Mouse (Mus musculus) ovary, postnatal 10 days (tissue): Measurements from ENCODE around the gene Lrrc45.
A peak's percentile ranks its signal among the peaks of the same experiment; 100 is the strongest.
"Not testable (repeated sequence)": the region's sequence is repeated elsewhere in the genome, so short reads cannot be mapped to it uniquely, and the experiment has no call there.

Experiments used
- DNase-seq: peaks from one replicate; pipeline ENCODE4 v3.0.0; 2022; ENCODE audit warnings: low spot score

Lrrc45 gene

DNA sequence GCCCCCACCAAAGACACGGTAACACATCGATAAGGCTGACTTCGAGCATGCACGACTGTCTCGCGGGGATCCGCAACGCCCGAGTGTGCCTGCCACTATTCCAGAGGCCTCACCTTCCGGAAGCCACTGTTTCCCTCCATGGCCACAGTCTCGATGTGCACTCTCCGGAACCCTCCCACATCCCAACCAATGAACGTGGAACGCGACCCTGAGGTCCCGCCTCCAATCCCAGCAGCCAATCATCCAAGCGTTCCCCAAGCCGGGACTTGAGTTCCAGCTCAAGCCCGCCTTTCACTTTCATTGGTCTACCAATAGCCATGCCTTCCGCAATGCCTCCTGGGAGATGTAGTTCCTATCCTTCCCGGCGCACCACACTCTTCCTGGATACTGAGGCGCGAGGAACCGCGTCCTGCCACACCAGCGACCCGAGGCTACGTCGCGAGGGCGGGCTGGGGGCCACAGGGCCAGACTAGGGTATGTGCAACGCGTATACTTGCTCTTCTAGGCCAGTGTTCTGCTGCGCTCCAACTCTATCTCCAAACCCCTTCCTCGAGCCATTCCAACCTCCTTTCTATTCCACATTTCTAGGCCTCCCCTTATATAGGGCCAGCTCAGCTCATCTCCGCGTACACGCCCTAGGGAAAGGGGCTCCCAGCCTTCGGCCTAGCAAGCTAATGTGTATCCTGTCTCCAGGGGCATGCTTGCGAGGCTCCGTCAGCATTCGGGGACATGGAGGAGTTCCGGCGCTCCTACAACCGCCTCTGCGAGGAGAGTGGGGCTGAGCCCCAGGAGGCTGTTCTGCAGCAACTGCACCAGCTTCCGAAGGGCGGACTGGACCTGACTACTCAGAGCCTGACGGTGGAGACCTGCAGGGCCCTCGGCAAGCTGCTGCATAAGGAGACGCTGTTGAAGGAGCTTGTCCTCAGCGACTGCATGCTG is at the start of gene Lrrc45, which contains the start of gene Cenpx:
TSS of gene Lrrc45 (plus strand) at position 346 of the 939 bp plus-strand sequence.
TSS of gene Cenpx (minus strand) at position 159 of the 939 bp plus-strand sequence.
- peak; percentile 87 for DNase-seq

DNA sequence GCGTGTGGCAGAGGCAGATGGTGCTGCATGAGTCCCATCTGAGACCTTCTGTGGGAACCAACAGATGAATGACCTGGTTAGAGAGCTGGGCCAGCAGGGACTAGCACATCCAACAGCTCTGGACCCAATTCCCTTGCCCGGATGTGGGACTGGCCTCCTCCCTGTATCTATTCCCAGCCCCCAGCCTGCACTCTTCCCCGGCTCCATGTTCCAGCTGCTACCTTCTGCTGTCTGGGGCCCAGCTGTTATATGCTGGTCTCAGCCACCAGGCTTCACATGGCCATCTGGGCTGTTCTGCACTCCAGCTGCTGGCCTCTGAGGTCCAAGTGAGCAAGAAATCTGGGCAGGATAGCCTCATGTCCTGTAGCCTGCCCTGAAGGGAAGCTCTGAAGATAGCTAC is 48.3 kb upstream of the Lrrc45 start:
- DNase-seq, result no peak

DNA sequence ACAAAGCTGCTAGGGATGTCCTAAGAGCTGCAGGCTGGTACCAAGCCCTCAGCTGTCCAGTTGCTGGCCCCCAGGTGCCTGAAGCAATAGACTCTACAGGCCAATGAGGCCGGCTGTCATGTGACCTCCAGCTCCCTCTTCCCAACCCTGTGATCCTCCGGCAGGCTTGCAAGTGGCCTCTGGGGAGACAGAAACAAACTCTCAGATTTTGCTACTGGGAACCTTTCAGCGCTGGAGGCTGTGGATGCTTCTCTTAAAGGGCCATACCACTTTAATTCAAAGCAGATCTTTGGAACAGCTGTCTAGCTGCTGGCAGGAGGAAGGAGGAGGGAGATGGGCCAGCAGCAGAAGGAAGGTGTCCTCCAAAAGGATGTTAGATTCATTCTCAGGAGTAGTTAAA is 47.1 kb upstream of the Lrrc45 start:
- no peak for DNase-seq

DNA sequence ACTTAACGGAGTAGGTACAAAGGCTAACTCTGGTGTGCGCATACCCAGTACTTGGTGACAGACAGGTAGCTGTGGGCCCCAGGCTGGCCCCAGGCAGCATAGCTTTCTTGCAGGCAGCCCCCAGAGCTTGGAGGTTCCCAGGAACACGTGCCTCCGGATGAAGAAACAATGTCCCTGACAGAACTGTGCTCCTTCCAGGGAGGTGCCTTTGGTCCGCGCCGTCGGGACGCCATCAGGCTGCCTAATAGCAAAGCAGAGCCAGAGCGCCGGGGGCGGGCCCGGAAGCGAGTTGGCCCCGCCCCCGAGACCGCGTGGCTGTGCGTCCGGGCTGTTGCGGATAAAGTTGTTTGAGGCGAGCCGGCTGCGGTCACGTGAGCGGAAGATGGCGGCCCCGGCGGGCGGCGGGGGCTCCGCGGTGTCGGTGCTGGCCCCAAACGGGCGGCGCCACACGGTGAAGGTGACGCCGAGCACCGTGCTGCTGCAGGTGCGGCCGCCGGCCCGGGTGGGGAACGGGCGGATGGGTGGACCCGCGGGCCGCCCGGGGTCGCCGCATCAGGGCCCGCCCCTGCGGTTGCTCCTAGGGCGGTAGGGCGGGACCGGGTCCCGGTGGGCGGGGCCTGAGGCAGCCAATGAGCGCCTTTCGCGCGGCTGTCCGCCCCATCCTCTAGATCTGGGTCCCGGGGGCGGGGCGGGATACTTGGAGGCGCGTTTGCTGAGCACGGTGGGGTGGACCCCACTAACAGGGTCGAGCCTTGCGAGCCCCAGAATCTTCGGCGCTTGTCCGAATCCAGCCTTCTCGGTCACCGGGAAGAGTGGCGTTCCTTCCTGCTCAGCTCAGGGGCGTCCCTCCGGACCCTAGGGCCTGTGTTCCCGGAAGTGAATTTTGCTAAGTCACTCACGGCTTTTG is 40.8 kb upstream of the Lrrc45 start, which contains the start of gene Aspscr1:
TSS of gene Aspscr1 (plus strand) at position 287 of the 907 bp plus-strand sequence.
- peak; percentile 91 for DNase-seq

DNA sequence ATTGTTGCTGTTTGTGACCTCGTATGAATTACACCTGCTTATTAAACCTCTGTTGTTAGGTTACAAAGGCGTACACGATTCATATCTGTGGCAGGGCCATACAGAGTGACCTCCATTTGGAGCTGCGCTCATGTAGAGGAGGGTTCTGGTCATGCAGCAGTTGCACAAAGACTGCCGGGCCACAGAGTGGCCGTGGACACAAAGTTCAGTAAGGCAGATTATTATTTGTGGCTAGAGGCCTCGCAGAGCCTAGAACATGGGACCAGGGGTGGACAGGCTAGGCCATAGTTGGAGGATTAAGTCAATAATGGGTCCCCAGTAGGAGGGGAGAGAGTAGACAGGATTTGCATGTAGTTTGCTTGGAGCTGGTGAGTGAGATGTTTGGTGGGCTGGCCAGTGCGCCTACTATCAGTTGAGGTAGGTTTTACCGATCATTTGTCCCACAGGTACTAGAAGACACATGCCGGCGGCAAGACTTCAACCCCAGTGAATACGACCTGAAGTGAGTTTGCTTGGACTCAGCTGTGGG is 40.1 kb upstream of the Lrrc45 start:
- DNase-seq, result no peak

DNA sequence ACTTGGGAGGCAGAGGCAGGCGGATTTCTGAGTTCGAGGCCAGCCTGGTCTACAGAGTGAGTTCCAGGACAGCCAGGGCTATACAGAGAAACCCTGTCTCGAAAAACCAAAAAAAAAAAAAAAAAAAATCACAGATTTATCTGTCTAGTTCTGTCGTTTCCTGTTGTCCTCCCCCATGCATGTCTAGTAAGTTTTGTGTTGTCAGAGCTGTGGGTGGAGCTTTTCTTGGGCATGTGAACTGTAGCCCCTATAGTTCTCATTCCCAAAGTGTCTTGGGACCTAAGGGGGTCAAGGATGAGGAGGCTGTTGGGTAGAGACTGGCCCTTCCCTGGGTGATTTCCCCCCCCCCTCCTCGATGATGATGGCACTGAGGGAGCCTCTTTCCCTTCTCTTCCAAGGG is 37.9 kb upstream of the Lrrc45 start:
- DNase-seq, result not testable (repeated sequence)

DNA sequence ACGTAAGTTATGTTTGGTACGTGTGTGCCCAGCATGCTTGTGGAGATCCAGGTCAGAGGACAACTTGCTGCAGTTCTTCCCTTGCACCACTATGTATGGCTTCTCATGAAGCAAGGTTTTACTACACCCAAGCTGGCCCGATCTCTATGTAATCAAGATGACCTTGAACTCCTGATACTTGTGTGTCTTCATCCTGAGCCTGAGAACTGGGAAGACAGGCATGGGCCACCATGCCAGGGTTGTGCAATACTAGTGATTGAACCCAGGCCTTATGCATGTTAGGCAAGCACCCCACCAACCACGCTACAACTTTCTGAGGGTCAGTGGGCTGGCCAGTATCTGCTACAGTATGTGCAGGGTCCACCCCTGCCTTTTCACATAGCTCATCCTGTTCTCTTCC is 36.8 kb upstream of the Lrrc45 start:
- DNase-seq, result no peak

DNA sequence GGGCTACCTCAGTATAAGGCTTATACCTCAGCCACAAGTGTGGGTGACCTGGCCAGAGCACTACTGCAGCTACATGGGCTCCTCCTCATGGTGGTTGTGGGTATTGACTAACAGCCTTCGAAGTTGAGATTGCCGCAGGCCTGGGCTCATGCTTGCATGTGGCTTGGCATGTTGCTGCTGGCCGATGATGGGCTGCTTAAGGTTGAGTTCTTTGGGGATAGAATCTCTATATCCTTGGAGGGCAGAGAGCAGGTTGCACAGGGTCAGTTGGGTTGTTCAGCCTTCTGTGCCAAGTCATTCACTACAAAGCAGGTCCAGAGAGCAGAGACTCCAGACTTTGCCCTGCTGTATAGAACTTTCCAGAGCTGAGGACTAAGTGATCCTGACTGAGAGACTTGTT is 33.8 kb upstream of the Lrrc45 start:
- no peak for DNase-seq

DNA sequence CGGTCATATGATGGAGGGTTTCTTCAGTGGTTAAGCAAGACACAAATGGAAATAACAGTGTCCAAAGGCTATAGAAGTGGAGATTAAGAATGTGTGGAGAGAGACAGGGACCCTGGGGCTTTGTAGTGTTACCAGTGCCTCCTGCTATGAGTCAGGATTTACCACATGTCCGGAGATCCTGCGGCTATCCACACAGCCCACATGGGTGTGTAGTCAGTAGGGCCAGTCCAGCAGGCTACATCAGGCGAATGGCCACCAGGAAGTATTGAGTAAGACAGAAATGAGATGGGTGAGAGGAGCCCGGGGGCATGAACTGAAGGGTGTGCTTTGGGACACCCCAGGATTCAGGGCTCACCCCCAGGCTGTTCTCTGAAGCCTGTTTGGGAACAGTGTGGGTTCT is 31.0 kb upstream of the Lrrc45 start:
- no peak for DNase-seq

DNA sequence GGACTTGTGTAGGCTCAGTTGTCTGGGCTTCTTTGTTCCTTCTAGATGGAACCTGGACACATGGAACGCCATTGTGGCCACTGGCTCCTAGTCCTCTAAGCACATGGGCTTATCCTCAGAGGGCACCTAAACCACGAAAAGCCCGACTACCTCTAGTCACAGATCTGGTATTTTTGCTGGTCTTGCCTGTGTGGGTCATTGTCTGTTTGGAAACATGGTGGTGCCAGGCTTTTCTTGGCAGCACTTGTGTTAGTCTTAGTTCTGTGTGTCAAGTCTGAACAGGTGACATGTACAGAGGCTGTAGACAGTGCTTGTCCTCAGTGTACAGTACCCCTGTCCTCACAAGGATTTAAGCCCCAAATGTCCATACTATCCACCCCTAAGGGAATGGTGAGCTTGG is 30.2 kb upstream of the Lrrc45 start:
- no peak for DNase-seq

DNA sequence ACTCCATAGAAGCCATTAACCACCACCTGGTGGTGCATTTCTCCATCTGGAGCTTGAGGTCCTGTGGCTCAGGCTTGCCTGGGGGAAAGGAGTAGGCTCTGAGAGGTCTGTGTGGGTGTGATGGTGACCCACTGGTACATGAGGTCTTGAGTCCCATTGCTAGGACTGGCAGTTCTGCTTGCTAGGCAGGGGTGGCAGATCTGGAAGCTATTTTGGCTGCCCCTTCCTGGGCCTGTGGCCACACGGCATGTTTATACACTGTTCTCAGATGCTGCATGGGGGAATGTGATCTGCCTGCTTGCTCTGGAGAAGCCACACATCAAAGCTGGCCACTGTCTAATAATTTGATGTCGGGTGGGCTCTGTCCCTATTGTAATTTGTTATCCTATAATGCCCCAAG is 29.6 kb upstream of the Lrrc45 start:
- DNase-seq, result no peak

DNA sequence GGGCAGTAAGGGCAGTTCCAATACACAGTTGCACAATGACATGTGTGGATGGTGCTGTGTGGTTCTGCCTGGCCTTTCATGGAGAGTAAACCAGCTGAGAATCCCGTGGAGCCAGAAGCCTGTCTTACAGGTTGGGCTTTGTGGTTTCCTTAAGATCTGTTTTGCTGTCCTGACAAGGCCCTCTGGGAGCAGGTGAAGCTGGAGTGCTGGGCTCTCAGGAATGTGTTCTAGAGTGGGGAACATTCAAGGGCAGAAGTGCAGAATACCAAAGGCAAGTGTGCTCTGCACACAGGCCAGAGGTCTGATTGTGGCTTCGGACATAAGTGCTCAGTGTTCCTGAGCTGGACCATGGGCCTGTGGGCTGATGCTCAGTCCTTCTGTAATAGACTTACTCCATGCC is 29.1 kb upstream of the Lrrc45 start:
- DNase-seq, result no peak

DNA sequence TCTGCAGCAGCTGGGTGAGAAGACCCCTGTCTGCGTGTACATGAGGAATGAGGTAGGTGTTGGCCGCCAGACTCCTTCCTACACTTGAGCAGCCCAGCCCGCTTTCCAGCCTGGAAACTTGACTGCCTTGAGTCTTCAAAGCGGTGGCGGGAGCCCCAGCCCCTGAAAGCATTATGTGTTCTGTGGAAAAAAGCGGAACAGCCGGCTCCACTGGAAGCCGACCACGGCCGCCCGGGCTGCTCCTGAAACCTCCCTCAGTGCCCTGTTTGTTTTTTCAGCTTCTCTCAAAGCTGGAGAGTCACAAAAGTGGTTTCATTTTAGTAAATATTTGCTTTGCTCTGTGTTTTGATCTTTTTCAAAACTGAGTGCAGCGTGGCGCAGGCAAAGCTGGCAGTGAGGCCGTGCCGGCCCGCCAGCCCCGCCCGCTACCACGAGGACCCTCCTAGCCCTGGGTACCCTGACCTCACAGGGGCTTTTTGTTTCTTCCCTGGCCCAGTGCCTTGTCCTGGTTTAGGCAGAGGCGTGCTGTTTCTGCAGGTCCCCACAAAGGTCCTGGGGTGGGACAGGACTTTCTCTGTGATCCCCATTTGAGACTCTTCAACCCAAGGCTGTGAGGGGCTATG is 27.0 kb upstream of the Lrrc45 start:
- DNase-seq, result no peak

DNA sequence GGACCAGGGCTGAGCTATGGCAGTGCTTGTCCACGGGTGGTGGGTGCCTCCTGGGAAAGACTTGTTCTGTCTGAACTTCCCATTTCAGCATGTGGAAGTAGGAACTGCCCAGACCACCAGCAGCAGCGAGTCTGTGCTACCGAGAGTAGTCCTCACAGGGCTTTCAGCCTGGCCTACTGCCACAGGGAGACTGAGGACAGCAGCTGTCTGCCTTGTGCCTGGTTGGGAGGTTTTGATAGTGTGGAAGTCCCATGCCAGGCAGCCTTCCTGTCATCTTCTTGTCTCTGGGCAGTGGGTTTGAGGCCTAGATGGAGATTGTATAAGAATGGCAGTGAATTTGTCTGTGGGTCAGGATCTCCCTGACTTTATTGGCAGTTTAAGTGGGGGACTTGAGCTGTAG is 24.4 kb upstream of the Lrrc45 start:
- DNase-seq, result no peak

DNA sequence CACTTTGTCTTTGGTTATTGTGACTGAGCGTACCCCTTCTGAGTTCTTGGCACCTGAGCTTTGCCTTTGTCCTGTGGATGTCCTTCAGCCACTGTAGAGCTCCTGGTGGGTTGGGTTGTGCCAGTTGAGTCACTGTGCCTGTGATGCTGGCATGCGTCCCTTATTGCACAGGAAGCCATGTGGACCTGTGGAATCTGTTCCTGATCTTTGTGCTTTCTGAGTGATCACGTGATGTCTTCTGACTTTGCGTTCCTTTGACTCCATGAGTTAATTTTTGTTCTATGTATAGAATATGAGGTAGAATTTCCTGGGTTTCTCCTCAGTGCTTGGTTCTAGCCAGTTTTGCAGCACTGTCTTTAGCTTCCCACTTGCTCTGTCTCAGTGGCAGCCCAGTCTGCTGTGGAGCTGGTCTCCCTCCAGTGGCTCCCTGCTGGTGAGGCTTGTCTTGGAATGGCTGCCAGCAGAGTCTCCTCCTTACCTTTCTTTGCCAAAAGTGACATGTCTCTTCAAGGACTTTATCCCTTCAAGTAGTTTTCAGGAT is 21.2 kb upstream of the Lrrc45 start:
- no peak for DNase-seq

DNA sequence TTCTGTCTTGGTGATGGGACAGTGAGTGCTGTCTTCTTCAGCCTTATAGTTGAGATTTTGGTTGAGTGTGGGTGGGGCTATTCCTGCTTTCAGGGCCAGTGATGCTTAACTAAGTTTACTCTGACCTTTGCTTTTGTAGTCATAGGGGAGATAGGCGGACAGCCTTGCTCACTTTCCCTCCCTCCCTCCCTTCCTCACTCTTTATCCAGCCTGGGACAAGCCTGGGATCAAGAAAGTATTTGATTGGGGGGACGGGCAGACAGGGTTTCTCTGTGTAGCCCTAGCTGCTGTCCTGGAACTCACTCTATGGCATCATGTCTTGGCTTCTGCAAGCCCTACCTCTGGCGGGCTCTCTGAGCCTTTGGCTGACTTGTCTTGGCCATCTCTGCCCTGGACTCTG is 20.3 kb upstream of the Lrrc45 start:
- DNase-seq, result no peak

DNA sequence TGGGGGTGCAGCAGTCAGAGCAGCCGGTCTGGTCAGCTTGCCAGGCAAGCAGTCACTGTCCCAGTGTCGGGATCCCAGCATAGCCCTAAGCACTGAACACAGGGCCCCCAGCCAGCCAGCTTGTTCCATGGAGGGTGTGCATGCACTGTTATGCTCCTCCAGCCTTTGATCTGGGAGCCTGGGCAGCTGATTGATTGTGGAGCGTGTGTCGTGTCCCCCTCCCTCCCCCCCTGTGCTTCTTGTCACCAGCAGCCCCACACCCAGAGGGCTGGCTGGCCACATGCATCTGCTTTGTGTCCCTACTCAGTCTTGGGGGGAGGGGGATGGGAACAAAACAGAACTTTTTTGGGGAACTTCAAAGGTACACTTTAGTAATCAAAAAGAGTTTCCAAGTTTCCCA is 18.5 kb upstream of the Lrrc45 start:
- DNase-seq, result no peak

DNA sequence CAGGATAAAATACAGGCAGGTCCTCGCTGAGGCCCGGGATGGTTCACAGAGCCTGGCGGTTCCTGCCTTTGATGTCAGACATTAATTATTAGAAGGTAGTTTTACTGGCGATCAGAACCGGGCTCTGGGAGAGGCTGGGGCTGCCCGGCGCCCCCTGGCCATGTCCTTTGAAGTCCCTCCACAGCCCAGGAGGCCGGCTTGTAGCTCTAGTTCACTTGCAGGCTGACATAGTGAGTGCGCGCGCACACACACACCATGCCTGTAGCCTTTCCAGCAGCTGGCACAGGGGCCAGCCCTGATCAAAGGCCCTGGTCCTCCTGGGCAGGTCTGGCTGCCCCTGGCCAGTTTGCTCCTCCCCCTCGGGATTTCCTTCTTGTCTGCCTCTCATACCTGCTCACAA is 18.1 kb upstream of the Lrrc45 start:
- DNase-seq, result no peak

DNA sequence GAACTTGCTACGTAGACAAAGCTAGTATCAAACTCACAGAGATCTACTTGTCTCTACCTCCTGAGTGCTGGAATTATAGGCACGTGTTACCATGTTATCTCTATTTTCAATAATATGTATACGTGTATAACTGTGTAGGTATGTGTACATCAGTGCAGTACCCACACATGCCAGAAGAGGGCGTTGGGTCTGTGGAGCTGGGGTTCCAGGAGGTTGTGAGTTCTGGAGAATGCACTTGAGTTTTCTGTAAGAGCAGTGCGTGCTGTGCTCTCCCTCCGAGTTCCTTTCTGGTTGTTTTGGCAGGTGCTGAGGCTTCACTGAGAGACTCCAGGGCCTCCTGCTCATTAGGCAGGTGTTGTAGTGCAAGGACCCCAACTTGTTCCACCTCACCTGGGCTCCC is 17.2 kb upstream of the Lrrc45 start:
- DNase-seq, result no peak

DNA sequence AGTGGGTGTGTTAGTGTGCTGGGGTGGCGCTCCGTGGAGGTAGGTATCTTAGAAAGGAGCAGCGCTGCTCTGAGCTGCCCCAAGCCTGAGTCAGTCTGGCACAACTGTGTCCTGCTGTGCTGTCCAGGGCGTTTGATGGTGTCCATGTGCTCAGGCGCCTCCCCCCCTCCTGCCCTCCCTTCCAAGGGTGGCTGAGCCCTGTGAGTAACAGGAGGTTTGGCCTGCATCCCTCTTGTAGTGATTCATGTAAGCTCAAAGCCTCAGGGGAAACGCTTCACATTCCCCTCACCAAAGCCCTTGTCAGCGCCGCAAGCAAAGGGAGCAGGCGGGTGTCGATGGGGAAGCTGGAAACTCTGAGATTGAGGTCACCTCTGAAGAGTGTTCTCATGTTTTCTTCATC is 16.0 kb upstream of the Lrrc45 start:
- DNase-seq, result no peak

DNA sequence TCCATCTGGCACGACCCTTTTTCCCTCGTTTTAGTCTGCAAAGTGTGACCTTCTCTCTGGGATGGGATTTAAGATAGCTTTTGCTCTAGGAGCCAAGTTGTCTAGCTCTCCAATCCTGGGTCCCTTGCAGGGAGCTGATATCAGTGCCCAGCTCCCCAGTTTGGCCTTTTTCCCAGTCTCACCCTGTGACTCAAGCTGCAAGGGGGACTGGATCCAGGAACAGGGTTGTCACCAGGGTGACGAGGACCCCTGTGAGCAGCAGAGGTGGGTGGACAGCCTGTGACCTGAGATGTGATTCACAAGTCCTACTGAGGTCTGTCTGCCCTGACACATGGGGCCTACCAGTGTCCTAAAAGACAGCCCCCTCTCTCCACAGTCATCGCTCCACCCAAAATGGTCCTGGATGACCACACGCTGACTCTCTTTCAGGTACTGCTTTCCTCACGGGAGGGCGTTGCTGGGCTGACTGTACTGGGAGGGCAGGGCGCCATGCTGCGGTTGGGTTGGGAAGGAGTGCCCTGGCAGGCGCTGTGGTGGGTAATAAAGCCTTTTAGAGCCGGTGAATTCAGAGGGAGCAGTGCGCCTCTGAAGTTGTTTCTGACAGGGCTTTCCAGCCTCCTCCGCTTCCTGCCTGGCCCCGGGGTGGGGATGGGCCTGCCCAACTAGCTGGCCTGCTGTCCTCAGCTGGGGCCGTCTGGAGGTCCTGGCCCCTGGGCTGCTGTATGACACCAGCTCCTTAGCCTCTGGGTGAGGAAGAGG is 9.8 kb upstream of the Lrrc45 start:
- DNase-seq, result no peak
